In genomic region chr13:9149473-9150217, GRCm38 (mm10) we compare ENCODE assay signal across 15 mouse cellular contexts. TPM values are rescaled to one million over a fixed set of nuclear protein-coding genes. Genes with fewer than 3 reads are reported as not detected.
DNase-seq lines count a peak whose midpoint lies in the region; ATAC-seq and TF ChIP-seq lines count a peak whose summit lies in the region.
"Had no signal": no experiment of that assay in that cellular context is flagged by ENCODE, and none has a peak within 500 bp of the region (broad histone marks: within the 10 kb centered on the region; RNA-seq: fewer than 3 reads in every experiment).

No protein-coding gene starts in this region.

- no peak for TF ChIP-seq EP300 in lung, postnatal 0 days (IDR thresholded peaks at IDR 0.05)

- H3K9ac ChIP-seq in forebrain, embryonic 16.5 days (replicated peaks; ENCODE audit: low read depth, low read length), result no peak overlapping the region
- no peak overlapping the region for H3K9ac ChIP-seq in lung, postnatal 0 days (replicated peaks; ENCODE audit: low read depth)

- no peak for TF ChIP-seq CTCF in lung, postnatal 0 days (IDR thresholded peaks at IDR 0.05)
- TF ChIP-seq CTCF in cortical plate, adult 2 months (IDR thresholded peaks at IDR 0.05; ENCODE audit: extremely low read depth, insufficient read depth, low read length), result no peak

- no peak for TF ChIP-seq POLR2A in cortical plate, adult 2 months (IDR thresholded peaks at IDR 0.05; ENCODE audit: extremely low read depth, insufficient read depth, low read length)

- no peaks in the 10 kb centered on the region for H3K9me3 ChIP-seq in forebrain, embryonic 16.5 days (ENCODE audit: control insufficient read depth, low read length)
- H3K9me3 ChIP-seq in forebrain, embryonic 10.5 days, result no peaks in the 10 kb centered on the region
- H3K9me3 ChIP-seq in lung, postnatal 0 days (ENCODE audit: low read length), result no peaks in the 10 kb centered on the region
- H3K9me3 ChIP-seq: hindbrain, embryonic 10.5 days; megakaryocyte, embryonic 14.5 days had no signal

- no peaks in the 10 kb centered on the region for H3K27me3 ChIP-seq in forebrain, embryonic 16.5 days (replicated peaks; ENCODE audit: control insufficient read depth, insufficient read depth, low read length)
- no peaks in the 10 kb centered on the region for H3K27me3 ChIP-seq in forebrain, embryonic 10.5 days (ENCODE audit: poor library complexity, severe bottlenecking)
- H3K27me3 ChIP-seq in lung, postnatal 0 days (replicated peaks; ENCODE audit: insufficient read depth, low read length), result no peaks in the 10 kb centered on the region
- H3K27me3 ChIP-seq in splenic B cell, adult 2 months (ENCODE audit: control insufficient read depth, insufficient read depth, low read length, poor library complexity, severe bottlenecking), result no peaks in the 10 kb centered on the region
- H3K27me3 ChIP-seq: megakaryocyte, embryonic 14.5 days; Patski had no signal

- 0 out of 2 replicates have a peak, but pooled peaks have one; percentile 36 for ATAC-seq in forebrain, embryonic 16.5 days
- peak; percentile 54 for ATAC-seq in lung, postnatal 0 days
- ATAC-seq: Patski had no signal

- no peaks in the 10 kb centered on the region for H3K4me1 ChIP-seq in forebrain, embryonic 16.5 days (replicated peaks; ENCODE audit: control insufficient read depth, insufficient read depth, low read length)
- H3K4me1 ChIP-seq in forebrain, embryonic 10.5 days, result peaks cover 12% of the 10 kb centered on the region
- no peaks in the 10 kb centered on the region for H3K4me1 ChIP-seq in lung, postnatal 0 days (ENCODE audit: insufficient read depth, low read depth, low read length)
- peaks cover 4% of the 10 kb centered on the region; the same call in 1 of the 2 replicates for H3K4me1 ChIP-seq in cortical plate, adult 2 months (ENCODE audit: control insufficient read depth, insufficient read depth, low read length)
- H3K4me1 ChIP-seq: hindbrain, embryonic 10.5 days had no signal

- no peak for DNase-seq in forebrain, embryonic 10.5 days (ENCODE audit: extremely low spot score, low spot score)
- peak; percentile 39 for DNase-seq in lung, postnatal 0 days (ENCODE audit: low spot score)
- DNase-seq in lung, postnatal 14 days, result no peak
- DNase-seq in splenic B cell, adult 2 months (ENCODE audit: low read depth, low spot score), result peak; percentile 42
- DNase-seq in cerebellum, adult 9-11 months, result no peak
- DNase-seq in urinary bladder, postnatal 14 days (ENCODE audit: low spot score), result no peak
- DNase-seq: adrenal gland, postnatal 10 days; cerebellum, postnatal 14 days; kidney, adult 9 months; right cerebral cortex, postnatal 14 days had no signal

- H3K27ac ChIP-seq in forebrain, embryonic 16.5 days (ENCODE audit: low read length), result no peak overlapping the region
- no peak overlapping the region for H3K27ac ChIP-seq in forebrain, embryonic 10.5 days
- H3K27ac ChIP-seq in lung, postnatal 0 days (ENCODE audit: low read length), result no peak overlapping the region
- 0 out of 2 replicates have a peak overlapping the region, but pooled peaks have one; percentile 42 for H3K27ac ChIP-seq in cortical plate, adult 2 months (ENCODE audit: insufficient read depth, low read length)
- H3K27ac ChIP-seq: hindbrain, embryonic 10.5 days had no signal

- H3K36me3 ChIP-seq in forebrain, embryonic 16.5 days (ENCODE audit: control insufficient read depth, insufficient read depth), result peaks cover 10% of the 10 kb centered on the region; the same call in 1 of the 2 replicates
- peaks cover 91% of the 10 kb centered on the region for H3K36me3 ChIP-seq in forebrain, embryonic 10.5 days (replicated peaks)
- peaks cover 18% of the 10 kb centered on the region; the same call in 1 of the 2 replicates for H3K36me3 ChIP-seq in lung, postnatal 0 days (ENCODE audit: insufficient read depth, low read length)
- peaks cover 10% of the 10 kb centered on the region for H3K36me3 ChIP-seq in splenic B cell, adult 2 months (ENCODE audit: control insufficient read depth, insufficient read depth, low read length, poor library complexity, severe bottlenecking)

- no peak overlapping the region for H3K4me2 ChIP-seq in forebrain, embryonic 16.5 days (ENCODE audit: low read length)
- H3K4me2 ChIP-seq in lung, postnatal 0 days (replicated peaks; ENCODE audit: low read depth, low read length), result no peak overlapping the region

- no peak overlapping the region for H3K4me3 ChIP-seq in forebrain, embryonic 16.5 days (replicated peaks; ENCODE audit: low read length)
- H3K4me3 ChIP-seq in forebrain, embryonic 10.5 days, result no peak overlapping the region
- H3K4me3 ChIP-seq in lung, postnatal 0 days (ENCODE audit: low read depth, low read length), result no peak overlapping the region
- no peak overlapping the region for H3K4me3 ChIP-seq in cortical plate, adult 2 months (ENCODE audit: insufficient read depth, low read length)
- H3K4me3 ChIP-seq: hindbrain, embryonic 10.5 days; megakaryocyte, embryonic 14.5 days had no signal

- 30% methylated on average over 7 of the region's 7 CpGs for WGBS in forebrain, embryonic 16.5 days
- 54% methylated on average over 7 of the region's 7 CpGs for WGBS in forebrain, embryonic 10.5 days
- WGBS in lung, postnatal 0 days, result 80% methylated on average over 7 of the region's 7 CpGs

RNA-seq across cellular contexts. Expression of gene Larp4b, which starts 56.0 kb away (rescaled TPM):
- polyA plus RNA-seq in forebrain, embryonic 16.5 days (2015; fragmentation: Nextera tagmentation; extraction: Ambion mirVana), result 42.4 and 46.2 TPM in 2 replicates
- 32.6 and 34.2 TPM in 2 replicates for polyA plus RNA-seq in forebrain, embryonic 10.5 days (2016; fragmentation: Nextera tagmentation; extraction: Ambion mirVana)
- polyA plus RNA-seq in lung, postnatal 0 days (2015; fragmentation: Nextera tagmentation; extraction: Ambion mirVana), result 27.2 and 27.7 TPM in 2 replicates
- polyA plus RNA-seq in cortical plate, adult 2 months (2012; rRNA removed), result 31.7 and 32.2 TPM in 2 replicates

Comparison
In these comparisons a context has a peak if more than half of its experiments do, and no peak if none do; other contexts are left out.
1. DNase-seq: peak in lung, postnatal 0 days (single experiment) and splenic B cell, adult 2 months (single experiment); none in forebrain, embryonic 10.5 days (single experiment), lung, postnatal 14 days (single experiment), cerebellum, adult 9-11 months (single experiment) and urinary bladder, postnatal 14 days (single experiment).